Mouse (Mus musculus) left cerebral cortex, postnatal 4 days (tissue): ENCODE measurements around the gene Slc23a3. TPM values are rescaled to one million over a fixed set of nuclear protein-coding genes. Genes with fewer than 3 reads are reported as not detected.
A peak's percentile ranks its signal among the peaks of the same experiment; 100 is the strongest.

Source experiments
- DNase-seq: peaks from one replicate; pipeline ENCODE4 v3.0.0-alpha.2; 2022
- intact Hi-C: fragments of 180-260 bp; cut with DNase I; formaldehyde crosslinking; loops from one replicate; pipeline ENCODE4 v1.15.1; 2025
- total RNA-seq, 2 experiments: library from RNA; stranded (reverse); gene quantifications; 2 replicates each; pipeline ENCODE4 v1.2.3; 2021

Gene Slc23a3
- total RNA-seq, 2 experiments from 2014 or later, result not detected

- intact Hi-C loops, result no loop called here
- no peak for DNase-seq
Observed at GRCm38 (mm10) chr1:75140601-75141190, 7.0 kb upstream of the Slc23a3 start.

GRCm38 (mm10) chr1:75138448-75138847 lies 4.8 kb upstream of the Slc23a3 start:
- intact Hi-C loops, result no loop called here
- no peak for DNase-seq

- no peak for DNase-seq
- intact Hi-C loops, result no loop called here
Observed at GRCm38 (mm10) chr1:75136730-75137129, 3.0 kb upstream of the Slc23a3 start.

- intact Hi-C loops, result no loop called here
Observed at GRCm38 (mm10) chr1:75136293-75136692, 2.6 kb upstream of the Slc23a3 start.

GRCm38 (mm10) chr1:75128641-75129040 lies 5.0 kb downstream of the Slc23a3 start:
- no peak for DNase-seq

More at GRCm38 (mm10) chr1:75136293-75136692, 2.6 kb upstream of the Slc23a3 start:
- no peak for DNase-seq

GRCm38 (mm10) chr1:75125418-75125817 lies 8.3 kb downstream of the Slc23a3 start:
- no peak for DNase-seq
- intact Hi-C loops, result no loop called here

More at GRCm38 (mm10) chr1:75128641-75129040, 5.0 kb downstream of the Slc23a3 start:
- intact Hi-C loops, result no loop called here

- intact Hi-C loops, result no loop called here
- DNase-seq, result peak; percentile 94
Observed at GRCm38 (mm10) chr1:75124346-75125321, 9.1 kb downstream of the Slc23a3 start, which contains the start of gene Nhej1. Nhej1 (minus strand) TSS chr1:75125200.

- no peak for DNase-seq
- intact Hi-C loops, result no loop called here
Observed at GRCm38 (mm10) chr1:75122211-75122610, 11.5 kb downstream of the Slc23a3 start.

Other genes starting within 250 kb of the Slc23a3 start
- not detected for gene Fev, start 248.5 kb downstream of the Slc23a3 start, total RNA-seq
- gene Cryba2, start 240.7 kb downstream of the Slc23a3 start, total RNA-seq, result not detected
- 1 to 10 TPM; 1.5 to 1.8 TPM for gene Cfap65, start 198.3 kb downstream of the Slc23a3 start, total RNA-seq
- under 1 TPM; 0.28 to 0.40 TPM for gene Ihh, start 182.2 kb downstream of the Slc23a3 start, total RNA-seq
- gene Nhej1, start 8.7 kb downstream of the Slc23a3 start, total RNA-seq, result 1 to 10 TPM; 2.3 to 2.5 TPM
- gene Cnppd1, start 8.8 kb upstream of the Slc23a3 start, total RNA-seq, result 10 to 100 TPM; 37.7 to 44.4 TPM
- gene Retreg2, start 8.9 kb upstream of the Slc23a3 start, total RNA-seq, result 100 to 1,000 TPM; 122 to 123 TPM
- gene Zfand2b, start 34.8 kb upstream of the Slc23a3 start, total RNA-seq, result 10 to 100 TPM; 19.2 to 21.4 TPM
- gene Abcb6, start 46.5 kb upstream of the Slc23a3 start, total RNA-seq, result 10 to 100 TPM; 47.4 to 48.1 TPM
- gene Ankzf1, start 58.3 kb upstream of the Slc23a3 start, total RNA-seq, result 10 to 100 TPM; 12.7 to 18.1 TPM
- gene Atg9a, start 58.3 kb upstream of the Slc23a3 start, total RNA-seq, result 10 to 100 TPM; 62.7 to 75.7 TPM
- gene Glb1l, start 76.9 kb upstream of the Slc23a3 start, total RNA-seq, result 10 to 100 TPM; 24.3 to 25.3 TPM
- gene Stk16, start 76.9 kb upstream of the Slc23a3 start, total RNA-seq, result 100 to 1,000 TPM; 101 to 119 TPM
- 100 to 1,000 TPM; 101 to 111 TPM for gene Tuba4a, start 86.0 kb upstream of the Slc23a3 start, total RNA-seq
- gene A630095N17Rik, start 98.2 kb upstream of the Slc23a3 start, total RNA-seq, result not detected
- 10 to 100 TPM; 54.7 to 61.3 TPM for gene Dnajb2, start 102.5 kb upstream of the Slc23a3 start, total RNA-seq
- gene Ptprn, start 130.6 kb upstream of the Slc23a3 start, total RNA-seq, result 100 to 1,000 TPM; 101 to 122 TPM
- gene Resp18, start 144.5 kb upstream of the Slc23a3 start, total RNA-seq, result 10 to 100 TPM; 29.3 to 58.0 TPM
- 10 to 100 TPM; 87.9 to 96.9 TPM for gene Dnpep, start 184.1 kb upstream of the Slc23a3 start, total RNA-seq
- gene Des, start 226.4 kb upstream of the Slc23a3 start, total RNA-seq, result 1 to 10 TPM; 1.6 to 2.5 TPM
- gene Speg, start 241.4 kb upstream of the Slc23a3 start, total RNA-seq, result 100 to 1,000 TPM; 131 to 143 TPM